In genomic region chr9:36938601-36939078, GRCm38 (mm10) we compare ENCODE assay signal across 9 mouse cellular contexts.
DNase-seq lines count a peak whose midpoint lies in the region; ATAC-seq lines count a peak whose summit lies in the region.
"Had no signal": no experiment of that assay in that cellular context is flagged by ENCODE, and none has a peak within 500 bp of the region (broad histone marks: within the 10 kb centered on the region; RNA-seq: fewer than 3 reads in every experiment).

No protein-coding gene starts in this region.

- 51% methylated on average over 8 of the region's 8 CpGs for WGBS in forebrain, embryonic 11.5 days
- WGBS in hindbrain, embryonic 16.5 days, result 37% methylated on average over 8 of the region's 8 CpGs
- 40% methylated on average over 8 of the region's 8 CpGs for WGBS in midbrain, embryonic 15.5 days

- DNase-seq in embryo, embryonic 10 days (ENCODE audit: low spot score), result peak; percentile 28
- DNase-seq in embryo, embryonic 9.5 days (ENCODE audit: extremely low spot score), result no peak
- DNase-seq in forebrain, embryonic 11.5 days (ENCODE audit: low spot score), result no peak
- DNase-seq in spleen, adult 18-20 months, result no peak
- no peak for DNase-seq in thymus, postnatal 25 days
- DNase-seq in adrenal gland, adult 2 months, result no peak

- H3K9me3 ChIP-seq in forebrain, embryonic 11.5 days (ENCODE audit: control insufficient read depth, low read length), result no peaks in the 10 kb centered on the region
- no peaks in the 10 kb centered on the region for H3K9me3 ChIP-seq in hindbrain, embryonic 16.5 days (ENCODE audit: control insufficient read depth, low read length)
- no peaks in the 10 kb centered on the region for H3K9me3 ChIP-seq in midbrain, embryonic 15.5 days
- H3K9me3 ChIP-seq: liver, embryonic 12.5 days had no signal

- H3K27me3 ChIP-seq in forebrain, embryonic 11.5 days (ENCODE audit: control insufficient read depth, insufficient read depth, low read length), result no peaks in the 10 kb centered on the region
- H3K27me3 ChIP-seq in hindbrain, embryonic 16.5 days (replicated peaks; ENCODE audit: control insufficient read depth, insufficient read depth, low read length), result no peaks in the 10 kb centered on the region
- H3K27me3 ChIP-seq in midbrain, embryonic 15.5 days (replicated peaks), result no peaks in the 10 kb centered on the region

- H3K36me3 ChIP-seq in forebrain, embryonic 11.5 days (ENCODE audit: control insufficient read depth, insufficient read depth, low read length), result no peaks in the 10 kb centered on the region
- no peaks in the 10 kb centered on the region for H3K36me3 ChIP-seq in hindbrain, embryonic 16.5 days (ENCODE audit: control insufficient read depth, insufficient read depth, low read length)
- H3K36me3 ChIP-seq in midbrain, embryonic 15.5 days (replicated peaks), result no peaks in the 10 kb centered on the region
- H3K36me3 ChIP-seq: liver, embryonic 12.5 days had no signal

- H3K4me3 ChIP-seq in forebrain, embryonic 11.5 days (ENCODE audit: low read depth, low read length), result no peak overlapping the region
- H3K4me3 ChIP-seq in hindbrain, embryonic 16.5 days (ENCODE audit: low read length), result no peak overlapping the region
- no peak overlapping the region for H3K4me3 ChIP-seq in midbrain, embryonic 15.5 days
- H3K4me3 ChIP-seq: liver, embryonic 12.5 days had no signal

- peak overlapping the region; percentile 31; the same call in 1 of the 2 replicates for H3K27ac ChIP-seq in forebrain, embryonic 11.5 days (ENCODE audit: low read depth, low read length)
- H3K27ac ChIP-seq in hindbrain, embryonic 16.5 days (ENCODE audit: low read depth, low read length), result peak overlapping the region; percentile 59
- H3K27ac ChIP-seq in midbrain, embryonic 15.5 days, result peak overlapping the region; percentile 69
- H3K27ac ChIP-seq: liver, embryonic 12.5 days had no signal

- H3K9ac ChIP-seq in forebrain, embryonic 11.5 days (ENCODE audit: low read length), result no peak overlapping the region
- H3K9ac ChIP-seq in hindbrain, embryonic 16.5 days (ENCODE audit: low read depth, low read length), result no peak overlapping the region
- no peak overlapping the region for H3K9ac ChIP-seq in midbrain, embryonic 15.5 days
- H3K9ac ChIP-seq: liver, embryonic 12.5 days had no signal

- ATAC-seq in forebrain, embryonic 11.5 days (replicated peaks; ENCODE audit: low FRiP score), result peak; percentile 59
- ATAC-seq in hindbrain, embryonic 16.5 days, result peak; percentile 49
- ATAC-seq in midbrain, embryonic 15.5 days (replicated peaks), result peak; percentile 55
- ATAC-seq: liver, embryonic 12.5 days had no signal

- no peak overlapping the region for H3K4me2 ChIP-seq in forebrain, embryonic 11.5 days (ENCODE audit: low read depth, low read length, severe bottlenecking)
- H3K4me2 ChIP-seq in hindbrain, embryonic 16.5 days (ENCODE audit: low read length), result no peak overlapping the region
- no peak overlapping the region for H3K4me2 ChIP-seq in midbrain, embryonic 15.5 days
- H3K4me2 ChIP-seq: liver, embryonic 12.5 days had no signal

- H3K4me1 ChIP-seq in forebrain, embryonic 11.5 days (replicated peaks; ENCODE audit: control insufficient read depth, insufficient read depth, low read length), result peaks cover 18% of the 10 kb centered on the region
- peaks cover 24% of the 10 kb centered on the region for H3K4me1 ChIP-seq in hindbrain, embryonic 16.5 days (ENCODE audit: control insufficient read depth, insufficient read depth, low read depth, low read length)
- peaks cover 28% of the 10 kb centered on the region for H3K4me1 ChIP-seq in midbrain, embryonic 15.5 days
- H3K4me1 ChIP-seq: liver, embryonic 12.5 days had no signal
